Mouse (Mus musculus) adrenal gland, postnatal 14 days (tissue): ENCODE measurements around the gene Hoxa7. TPM values are rescaled to one million over a fixed set of nuclear protein-coding genes. Genes with fewer than 3 reads are reported as not detected.

Source experiments
- DNase-seq: peaks from one replicate; pipeline ENCODE4 v3.0.0; 2021; ENCODE audit warnings: mixed read lengths
- total RNA-seq: library from RNA; stranded (reverse); gene quantifications from 2 replicates; pipeline ENCODE4 v1.2.3, GENCODE M21; 2021

The Hoxa7 gene
- total RNA-seq, 1 experiment from 2014 or later = 22.2 TPM

DNA sequence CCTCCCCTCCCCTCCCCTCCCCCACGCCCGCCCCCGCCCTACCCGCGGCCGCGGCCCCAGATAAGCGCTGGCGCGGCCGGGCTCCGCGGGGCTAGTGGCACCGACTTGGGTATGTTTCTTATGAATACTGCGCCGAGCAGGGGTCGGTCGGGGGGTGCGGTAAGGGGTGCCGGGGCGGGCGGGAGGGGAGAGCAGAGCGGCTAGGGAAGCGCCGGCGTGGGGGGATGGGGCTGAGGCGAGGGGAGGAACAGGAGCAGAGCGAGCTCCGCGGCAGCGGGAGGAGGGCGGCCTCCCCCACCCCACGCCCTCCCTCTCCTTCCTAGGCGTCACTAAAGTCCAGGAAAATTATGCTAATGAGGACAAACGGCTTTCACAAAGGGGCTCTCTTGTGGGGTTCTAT, 45.8 kb downstream of the Hoxa7 start:
- DNase-seq = peak; percentile 78

DNA sequence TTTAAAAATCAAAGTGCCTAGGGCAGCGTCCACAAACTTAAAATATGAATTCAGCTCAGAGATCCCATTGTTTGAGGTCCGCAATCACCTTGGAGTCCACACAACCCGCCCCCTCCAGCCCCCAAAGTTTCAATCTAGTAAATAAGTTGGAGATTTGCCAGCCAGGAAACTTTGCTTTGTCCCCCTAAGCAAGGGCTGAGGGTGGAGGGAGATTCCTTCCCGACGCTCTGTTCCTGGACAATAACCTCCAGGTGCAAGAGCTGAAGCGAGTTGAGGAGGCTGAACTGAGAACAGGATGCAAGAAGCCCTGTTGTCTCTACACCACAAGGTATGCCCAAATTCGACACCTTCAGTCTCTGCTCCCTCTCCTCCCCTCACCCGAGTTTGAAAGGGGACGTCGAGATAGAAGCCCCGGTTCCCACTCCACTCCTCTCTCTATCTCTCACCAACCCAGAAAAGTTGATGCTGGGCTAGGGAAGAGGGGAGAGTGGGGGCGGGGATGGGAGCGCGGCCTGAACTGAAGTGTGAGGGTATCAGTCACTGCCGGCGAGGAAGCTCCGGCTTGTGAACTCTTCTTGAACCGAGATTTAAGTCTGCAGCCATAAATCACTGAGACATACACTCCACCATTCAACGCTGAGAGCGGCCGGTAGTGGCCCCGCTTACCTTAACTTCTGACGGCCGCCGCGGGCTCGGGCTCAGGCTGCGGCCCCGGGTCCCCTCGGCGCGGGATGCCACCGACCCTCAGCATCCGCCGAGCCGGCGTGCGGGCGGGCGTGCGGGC, 46.5 kb downstream of the Hoxa7 start:
- DNase-seq = peak; percentile 59

DNA sequence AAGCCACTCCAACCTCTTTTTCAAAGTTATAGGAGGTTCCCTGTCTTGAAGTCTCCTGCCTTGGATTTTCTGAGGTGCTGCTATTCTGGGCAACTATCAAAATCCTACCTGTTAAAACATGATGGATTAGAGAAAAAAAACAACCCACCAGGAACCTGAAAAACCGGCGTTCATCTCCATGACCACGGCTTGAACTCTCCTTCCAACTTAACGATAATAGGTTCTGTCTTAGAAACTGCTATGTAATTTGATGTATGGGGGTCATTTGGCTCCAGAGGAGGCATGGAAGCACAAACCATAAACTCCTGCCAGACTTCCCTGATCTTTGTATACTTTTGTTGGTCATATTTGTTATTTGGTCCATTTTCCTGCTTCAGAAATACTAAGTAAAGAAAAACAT, 48.0 kb downstream of the Hoxa7 start:
- no peak for DNase-seq

DNA sequence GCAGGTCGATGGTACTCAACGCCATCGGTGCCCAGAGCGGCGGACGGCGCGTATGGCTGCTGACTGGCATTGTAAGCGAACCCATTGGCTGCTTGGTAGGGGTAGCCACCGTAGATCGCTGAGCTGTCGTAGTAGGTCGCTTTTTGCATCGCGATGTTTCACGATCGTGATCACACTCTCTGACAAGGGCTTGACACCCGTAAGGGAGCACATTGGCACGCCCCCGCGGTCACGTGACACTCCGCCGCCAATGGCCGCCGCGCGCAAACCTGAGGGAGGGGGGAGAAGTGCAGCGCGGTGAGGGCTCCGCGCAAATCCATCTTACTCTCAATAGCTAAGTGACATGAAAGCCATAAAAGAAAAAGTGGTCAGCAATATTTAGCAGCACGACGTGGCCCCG, 49.2 kb downstream of the Hoxa7 start:
- DNase-seq = peak; percentile 97

DNA sequence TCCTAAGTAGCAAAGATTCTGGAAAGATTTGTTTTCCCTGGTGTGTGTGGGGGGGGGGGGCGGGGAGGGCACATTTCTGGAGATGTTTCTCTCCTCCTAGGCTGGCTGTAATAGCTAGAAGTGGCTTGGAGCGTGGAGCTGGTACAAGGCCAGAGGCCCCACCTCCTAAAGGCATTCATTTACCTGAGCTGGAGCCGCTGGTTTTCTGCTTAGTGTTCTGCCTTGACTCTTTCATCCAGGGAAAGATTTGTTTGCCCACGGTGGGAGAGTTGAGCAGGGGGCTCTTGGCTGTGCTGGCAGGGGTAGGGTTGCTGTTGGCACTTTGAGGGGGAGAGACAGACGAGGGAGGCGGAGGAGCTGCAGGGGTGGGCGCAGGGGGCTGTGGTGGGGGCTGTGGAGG, 49.7 kb downstream of the Hoxa7 start:
- no peak for DNase-seq

DNA sequence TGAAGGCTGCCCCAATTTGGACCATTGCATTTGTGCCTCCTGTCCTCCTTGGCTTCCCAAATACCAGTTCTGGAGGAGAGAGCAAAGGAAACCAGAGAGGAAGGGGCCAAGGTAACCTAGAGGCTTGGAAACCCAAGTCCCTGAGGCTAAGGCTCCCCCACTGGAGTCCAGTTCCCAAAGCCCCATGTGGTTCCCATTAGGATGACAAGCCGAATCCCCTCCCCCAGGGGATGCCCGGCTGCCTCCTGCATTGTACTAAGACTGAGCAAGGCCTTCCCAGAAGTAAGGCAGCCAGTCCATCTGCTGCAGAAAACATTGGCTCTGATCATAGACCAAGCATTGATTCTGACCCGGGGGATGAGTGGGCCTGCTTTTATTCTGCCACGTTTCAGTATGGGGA, 50.3 kb downstream of the Hoxa7 start:
- DNase-seq = no peak

DNA sequence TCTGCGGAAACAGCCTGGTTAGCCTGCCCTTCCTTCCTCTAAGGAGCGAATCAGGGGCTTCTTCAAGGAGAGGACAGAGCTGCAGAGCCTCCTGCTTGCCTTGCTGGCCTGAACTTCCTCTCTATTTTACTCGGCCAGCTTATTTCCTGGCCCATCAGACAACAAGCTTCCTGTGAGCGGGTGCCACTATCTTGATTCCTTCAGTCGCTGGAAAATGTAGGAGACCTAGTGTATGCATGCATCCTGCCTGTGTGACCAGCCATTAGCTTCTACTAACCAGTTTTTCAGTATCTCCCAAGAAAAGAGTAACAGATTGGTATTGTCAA, 50.8 kb downstream of the Hoxa7 start:
- DNase-seq = no peak

DNA sequence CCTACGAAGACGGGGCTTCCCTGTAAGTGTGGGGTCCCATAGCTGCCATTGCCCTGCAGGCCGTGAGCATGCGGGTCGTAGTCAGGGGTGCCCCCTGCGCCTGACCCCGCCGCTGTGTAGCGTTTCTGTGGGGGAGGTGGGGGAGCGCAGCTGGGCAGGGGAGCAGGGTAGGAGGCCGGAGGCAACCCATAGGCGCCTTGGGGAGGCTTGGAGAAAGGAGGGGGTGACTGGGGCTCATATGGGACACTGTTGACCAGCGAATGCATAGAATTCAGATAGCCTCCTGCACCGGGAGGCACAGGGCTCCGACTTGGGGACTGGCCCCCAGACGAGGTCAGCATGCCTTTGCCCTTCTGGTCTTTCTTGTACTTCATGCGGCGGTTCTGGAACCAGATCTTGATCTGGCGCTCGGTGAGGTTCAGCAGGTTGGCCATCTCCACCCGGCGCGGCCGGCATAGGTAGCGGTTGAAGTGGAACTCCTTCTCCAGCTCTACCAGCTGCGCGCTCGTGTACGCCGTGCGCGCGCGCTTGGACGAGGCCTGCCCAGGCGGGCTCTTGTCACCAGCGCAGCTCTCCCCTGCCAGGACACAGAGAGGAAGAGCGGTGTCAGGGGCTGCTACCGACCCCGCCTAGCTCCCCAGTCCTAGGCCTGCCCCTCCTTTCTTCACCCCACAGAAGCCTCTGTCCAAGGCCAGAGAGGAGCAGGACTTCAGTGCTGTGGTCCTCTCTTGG, 51.3 kb downstream of the Hoxa7 start:
- DNase-seq = peak; percentile 61

DNA sequence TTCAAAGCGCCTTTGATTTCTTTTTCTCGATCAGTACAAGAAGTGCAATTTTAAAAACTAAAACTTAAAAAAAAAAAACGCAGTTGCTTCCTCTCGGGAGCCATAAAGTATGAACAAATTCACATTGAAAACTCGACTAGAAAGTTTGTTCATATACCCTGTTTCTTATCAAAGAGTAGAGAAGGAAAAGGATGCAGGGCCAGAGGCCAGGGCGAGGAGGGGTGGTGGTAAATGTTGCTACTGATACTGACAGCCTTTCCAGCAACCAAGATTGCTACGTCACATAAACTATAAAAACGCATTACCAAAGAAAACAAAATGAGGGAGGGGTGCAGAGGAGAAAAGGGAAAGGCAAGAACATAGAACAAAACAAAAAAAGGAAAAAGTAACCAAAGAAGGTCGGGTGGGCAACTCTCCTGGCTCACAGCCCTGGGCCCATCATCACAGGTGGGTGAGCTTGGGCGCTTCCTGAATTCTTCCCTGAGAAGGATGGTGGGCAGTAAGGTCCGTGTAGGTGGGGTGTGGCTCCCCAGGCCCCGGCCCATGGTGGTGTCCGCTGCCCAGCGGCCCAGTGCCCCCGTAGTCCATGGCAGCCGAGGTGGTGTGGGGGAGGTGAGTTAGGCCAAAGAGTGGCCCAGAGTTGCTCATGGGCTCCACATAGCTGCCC, 52.0 kb downstream of the Hoxa7 start:
- no peak for DNase-seq

DNA sequence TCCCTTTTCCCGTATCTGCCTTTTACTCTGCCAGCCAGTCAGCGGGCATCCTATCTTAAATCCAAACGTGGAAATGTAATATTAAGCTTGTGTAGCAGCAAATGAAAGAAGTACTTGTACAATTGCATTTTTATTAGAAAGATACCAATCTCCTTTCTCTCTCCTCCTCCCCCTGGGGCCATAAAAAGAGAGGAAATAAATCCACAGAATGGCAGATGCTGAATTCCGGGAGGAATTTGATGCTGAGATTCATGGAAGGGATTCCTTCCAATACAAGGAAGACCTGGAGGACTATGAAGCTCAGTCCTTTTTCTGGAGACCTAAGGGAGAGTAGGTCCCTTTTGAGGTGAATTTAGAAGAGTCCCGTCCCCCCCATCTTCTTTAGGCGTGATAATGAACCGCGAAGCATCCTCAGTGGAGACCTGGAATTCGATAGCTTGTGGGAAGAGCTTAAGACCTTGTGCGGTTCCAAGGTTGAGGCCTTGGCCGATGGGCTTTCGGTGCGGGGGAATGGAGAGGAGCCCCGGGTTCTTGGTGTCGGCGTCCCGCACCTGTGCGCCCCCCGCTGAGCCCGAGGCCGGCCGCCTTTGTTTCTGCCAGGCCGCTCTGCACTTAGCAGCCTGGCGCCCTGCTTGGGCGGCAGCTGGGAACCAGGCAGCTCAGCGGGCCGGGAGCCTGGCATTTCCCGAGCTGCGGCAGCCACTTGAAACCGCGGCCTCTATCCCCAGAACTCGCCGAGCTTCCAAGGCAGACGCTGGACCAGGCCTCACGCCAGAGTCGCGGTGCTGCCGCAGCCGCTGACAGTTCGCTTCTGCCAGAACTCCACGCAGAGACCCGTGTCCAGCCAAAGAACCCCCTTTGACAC, 53.2 kb downstream of the Hoxa7 start:
- DNase-seq = peak; percentile 62

DNA sequence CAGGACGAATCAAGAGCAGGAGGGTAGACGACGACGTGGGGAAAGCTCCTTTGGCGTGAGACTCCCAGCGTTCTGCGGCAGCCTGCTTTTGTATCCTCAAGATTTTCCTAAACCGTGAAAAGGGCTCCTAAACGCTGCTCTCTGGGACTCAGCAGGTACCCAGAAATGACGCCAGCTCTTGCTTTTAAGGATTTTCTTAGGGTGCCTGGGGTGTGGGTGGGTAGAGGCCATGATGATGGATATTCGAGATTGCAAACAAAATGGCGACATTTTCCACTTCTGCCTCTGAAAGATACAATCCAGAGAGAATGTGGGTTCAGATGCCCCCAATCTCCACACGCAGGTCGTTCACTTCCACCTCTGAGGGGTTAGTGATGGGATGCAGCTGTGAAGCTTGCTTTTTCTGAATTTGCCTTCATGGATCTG, 53.9 kb downstream of the Hoxa7 start:
- DNase-seq = no peak

DNA sequence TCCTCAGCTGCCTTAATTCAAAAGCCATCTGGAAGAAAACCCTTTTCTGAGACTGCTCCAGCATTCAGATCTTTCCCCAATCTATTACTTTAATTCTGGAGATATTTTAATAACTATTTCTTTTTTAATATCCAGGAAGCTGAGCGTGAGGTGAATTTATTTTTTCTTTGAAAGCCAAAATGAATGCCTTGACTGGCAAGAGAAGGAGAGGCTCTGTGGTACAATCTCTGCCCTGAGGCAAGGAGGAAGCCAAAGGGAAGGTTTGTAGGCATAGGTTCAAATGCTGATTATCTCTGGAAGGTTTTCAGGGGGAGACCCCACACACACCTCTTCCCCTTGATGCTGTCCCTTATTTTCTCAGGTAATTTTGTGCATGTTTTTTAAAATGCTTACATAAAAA, 54.5 kb downstream of the Hoxa7 start:
- no peak for DNase-seq

DNA sequence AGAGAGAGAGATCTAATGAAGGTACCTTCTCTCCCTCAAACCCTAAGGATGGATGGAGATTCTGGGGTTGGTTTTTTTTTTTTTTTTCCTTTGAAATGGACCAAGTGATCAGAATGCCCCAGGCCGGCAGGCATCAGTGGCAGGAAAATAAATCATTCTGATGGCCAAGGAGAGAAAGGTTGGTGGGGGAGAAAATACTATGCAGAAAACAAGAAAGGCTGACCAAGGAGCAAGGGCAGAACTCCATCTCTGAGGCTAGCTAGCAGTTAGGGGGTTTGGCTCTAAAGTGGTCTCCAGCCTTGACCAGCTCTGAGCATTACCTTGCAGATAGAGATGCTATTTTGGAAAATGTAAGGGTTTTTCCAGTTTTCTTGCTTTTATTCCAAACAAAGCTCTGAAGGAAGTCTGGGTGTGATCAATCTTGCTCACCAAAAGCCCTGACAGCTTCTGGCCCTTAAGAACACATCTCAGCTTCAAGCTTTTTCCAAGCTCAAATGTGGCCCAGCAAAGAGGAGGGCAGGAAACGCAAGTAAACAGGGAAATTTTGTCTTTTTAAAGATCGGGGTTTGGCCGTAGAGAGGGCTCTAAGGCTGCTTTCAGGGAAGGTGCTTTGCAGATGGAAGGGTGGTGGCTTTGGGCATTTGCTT, 55.1 kb downstream of the Hoxa7 start:
- DNase-seq = no peak

DNA sequence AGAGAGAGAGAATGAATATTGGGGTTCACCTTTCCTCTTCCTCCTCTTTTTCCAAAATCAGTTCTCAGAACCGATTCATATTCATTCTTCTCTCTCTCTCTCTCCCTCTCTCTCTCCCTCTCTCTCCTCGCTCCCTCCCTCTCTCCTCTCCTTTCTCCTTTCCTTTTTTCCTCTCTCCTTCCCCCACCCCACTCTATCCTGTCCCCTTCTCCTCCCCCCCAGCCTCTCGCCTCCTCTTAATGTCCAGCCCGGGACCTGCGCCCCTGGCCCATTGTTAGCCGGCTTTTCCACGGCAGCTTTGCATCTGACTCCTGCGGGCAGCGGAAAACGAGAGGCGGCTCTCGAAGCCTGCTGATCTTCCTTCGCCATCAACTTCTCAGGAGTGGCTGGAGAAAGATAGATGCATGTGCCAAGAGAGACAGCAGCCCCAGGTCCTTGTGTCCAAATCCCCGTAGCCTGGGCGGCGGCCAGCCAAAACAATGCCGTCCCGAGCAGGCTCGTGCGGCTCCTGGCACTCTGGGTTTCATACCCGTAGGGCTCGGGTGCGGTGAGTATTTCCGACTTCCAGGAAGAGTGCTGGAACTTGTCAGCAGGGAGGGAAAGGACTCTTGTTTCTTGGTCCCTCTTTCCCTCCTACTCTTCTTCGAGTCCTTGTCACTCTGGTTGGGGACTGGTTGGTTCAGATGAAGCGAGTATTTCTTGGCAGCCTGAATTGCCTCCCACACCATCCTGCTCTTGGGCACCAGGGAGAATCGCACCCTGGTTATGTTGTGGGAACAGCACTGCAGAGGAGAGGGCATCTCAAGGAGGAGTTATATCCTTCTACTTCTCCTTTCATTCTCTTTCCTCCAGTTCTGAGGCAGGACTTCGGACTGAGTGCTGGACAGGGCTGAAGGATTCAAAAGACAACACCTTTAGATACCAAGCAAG, 55.9 kb downstream of the Hoxa7 start:
- peak; percentile 72 for DNase-seq

DNA sequence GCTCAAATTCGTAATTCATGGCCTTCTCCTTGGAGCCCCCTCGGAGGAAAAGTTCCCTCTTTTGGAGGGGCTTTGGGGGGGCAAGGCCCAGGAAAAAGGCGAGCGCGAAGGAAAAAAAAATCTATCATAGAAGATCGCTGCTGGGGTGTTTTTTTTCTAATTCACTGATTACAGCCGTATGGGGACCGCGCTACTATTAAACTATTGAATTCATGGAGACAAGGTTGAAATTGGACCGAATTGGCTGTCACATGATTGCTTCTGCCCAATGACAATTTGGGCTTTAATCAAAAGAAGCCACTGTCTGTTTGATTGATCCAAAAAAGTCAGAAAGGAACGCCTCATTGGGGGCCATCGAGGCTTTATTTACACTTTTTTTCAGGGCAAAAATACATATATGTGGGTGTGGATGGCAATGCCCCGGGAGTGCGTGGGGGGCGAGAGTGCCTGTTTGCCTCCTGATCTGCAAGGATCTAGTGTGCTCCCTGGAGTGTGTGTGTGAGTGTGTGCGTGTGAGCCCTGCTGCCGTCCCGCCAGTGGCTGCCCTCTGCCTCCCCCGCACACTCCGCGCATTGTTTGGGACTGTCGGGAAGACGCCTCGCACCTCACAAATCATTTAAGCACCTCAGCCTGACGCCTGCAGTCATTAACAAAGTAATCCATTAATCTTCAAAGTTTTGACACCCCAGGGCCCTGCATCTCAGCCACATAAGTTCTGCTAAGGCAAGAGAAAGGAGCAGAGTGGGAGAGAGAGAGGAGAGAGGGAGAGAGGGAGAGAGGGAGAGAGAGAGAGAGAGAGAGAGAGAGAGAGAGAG, 56.8 kb downstream of the Hoxa7 start, which contains the start of gene Hoxa2:
TSS of gene Hoxa2 (minus strand) at position 206 of the 815 bp plus-strand sequence.
- DNase-seq = peak; percentile 57
